Mouse (Mus musculus): Measurements from ENCODE around the gene Slc22a23.

Gene Slc22a23

DNA sequence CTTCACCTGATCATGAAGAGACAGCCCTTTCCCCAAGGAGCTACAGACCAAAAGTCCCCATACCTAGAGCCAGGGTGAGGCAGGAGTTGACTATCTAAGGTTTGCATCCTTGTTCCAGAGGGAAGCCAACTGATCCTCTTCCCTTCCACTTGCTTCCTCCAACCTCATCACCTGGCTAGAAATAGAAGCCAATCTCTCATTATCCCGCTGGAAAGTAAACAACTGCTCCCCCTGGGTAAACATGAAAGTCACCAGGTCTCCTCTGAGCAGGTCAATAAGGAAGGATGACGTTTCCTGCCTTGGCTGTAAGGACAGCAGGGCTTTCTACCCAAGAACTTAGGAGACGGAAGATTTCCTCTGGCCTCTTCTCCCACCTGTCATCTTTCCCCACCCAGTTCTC lies 98.2 kb downstream of the Slc22a23 start:
- no peak for TF ChIP-seq GATA4 (IDR thresholded peaks at IDR 0.05; ENCODE audit: insufficient replicate concordance, low read length)

DNA sequence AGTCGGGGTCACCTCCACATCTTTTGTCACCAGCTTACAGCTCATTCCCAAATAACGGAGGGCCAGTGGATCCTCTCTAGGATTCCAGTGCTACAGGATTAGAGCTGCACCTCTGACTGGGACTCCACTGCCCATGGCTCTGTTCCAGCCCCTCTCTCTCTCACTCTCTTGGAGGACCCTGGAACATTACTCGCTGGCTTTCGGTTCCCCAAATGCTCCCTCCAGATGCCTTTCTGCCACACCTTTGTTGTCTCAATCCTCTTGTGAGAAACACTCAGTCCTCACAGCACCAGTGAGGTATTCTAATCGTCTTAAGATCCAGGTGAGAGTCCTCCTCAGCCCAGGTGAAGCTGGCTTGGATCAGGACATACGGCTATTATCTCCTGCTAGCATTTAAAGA lies 99.8 kb downstream of the Slc22a23 start:
- TF ChIP-seq GATA4 (IDR thresholded peaks at IDR 0.05; ENCODE audit: insufficient replicate concordance, low read length): no peak

DNA sequence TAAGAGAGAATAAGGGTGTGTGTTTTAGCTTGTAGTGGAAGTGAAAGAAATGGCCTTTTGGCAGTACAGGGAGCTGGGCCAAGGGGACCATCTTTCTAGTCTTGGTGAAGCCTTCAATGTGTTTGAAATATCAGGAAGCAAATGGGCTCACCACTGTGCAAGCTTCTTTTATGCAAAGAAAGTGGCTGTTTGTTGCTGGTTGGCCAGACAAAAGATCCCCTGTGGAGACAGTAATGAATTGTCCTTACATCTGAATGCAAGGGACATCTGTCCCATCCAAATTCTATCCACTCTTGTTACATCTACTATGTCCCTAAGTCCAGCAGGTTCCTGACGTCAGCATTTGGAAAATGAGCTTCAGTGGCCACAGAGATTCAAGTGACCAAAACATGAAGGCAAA lies 100.8 kb downstream of the Slc22a23 start:
- TF ChIP-seq GATA4 (IDR thresholded peaks at IDR 0.05; ENCODE audit: insufficient replicate concordance, low read length): no peak

DNA sequence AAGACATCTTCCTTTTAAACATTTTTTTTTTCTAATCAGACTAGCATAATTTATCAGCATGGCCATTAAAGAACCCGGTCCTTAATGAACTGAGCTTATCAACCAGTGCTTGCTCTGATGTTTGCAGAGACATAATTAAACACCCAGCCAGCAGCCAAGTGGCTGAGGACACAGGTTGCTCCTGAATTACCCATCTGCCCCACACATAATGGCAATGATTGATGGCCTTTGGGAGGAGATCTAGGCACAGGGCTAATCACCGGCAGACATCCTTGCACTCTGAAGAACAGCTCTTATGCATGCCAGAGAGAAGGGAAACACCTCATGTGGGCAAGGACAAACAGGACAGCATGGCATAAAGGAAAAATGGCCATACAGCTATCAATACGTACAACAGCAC lies 102.8 kb downstream of the Slc22a23 start:
- no peak for TF ChIP-seq GATA4 (IDR thresholded peaks at IDR 0.05; ENCODE audit: insufficient replicate concordance, low read length)

DNA sequence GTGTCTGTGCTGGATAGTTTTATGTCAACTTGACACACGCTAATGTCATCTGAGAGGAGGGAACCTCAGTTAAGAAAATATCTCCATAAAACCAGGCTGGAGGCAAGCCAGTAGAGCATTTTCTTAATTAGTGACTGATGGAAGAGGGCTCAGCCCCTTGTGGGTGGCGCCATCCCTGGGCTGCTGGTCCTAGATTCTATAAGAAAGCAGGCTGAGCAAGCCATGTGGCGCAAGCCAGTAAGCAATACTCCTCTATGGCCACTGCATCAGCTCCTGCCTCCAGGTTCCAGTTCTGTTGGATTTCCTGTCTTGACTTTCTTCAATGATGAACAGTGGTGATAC lies 104.9 kb downstream of the Slc22a23 start:
- no peak for TF ChIP-seq GATA4 (IDR thresholded peaks at IDR 0.05; ENCODE audit: insufficient replicate concordance, low read length)

DNA sequence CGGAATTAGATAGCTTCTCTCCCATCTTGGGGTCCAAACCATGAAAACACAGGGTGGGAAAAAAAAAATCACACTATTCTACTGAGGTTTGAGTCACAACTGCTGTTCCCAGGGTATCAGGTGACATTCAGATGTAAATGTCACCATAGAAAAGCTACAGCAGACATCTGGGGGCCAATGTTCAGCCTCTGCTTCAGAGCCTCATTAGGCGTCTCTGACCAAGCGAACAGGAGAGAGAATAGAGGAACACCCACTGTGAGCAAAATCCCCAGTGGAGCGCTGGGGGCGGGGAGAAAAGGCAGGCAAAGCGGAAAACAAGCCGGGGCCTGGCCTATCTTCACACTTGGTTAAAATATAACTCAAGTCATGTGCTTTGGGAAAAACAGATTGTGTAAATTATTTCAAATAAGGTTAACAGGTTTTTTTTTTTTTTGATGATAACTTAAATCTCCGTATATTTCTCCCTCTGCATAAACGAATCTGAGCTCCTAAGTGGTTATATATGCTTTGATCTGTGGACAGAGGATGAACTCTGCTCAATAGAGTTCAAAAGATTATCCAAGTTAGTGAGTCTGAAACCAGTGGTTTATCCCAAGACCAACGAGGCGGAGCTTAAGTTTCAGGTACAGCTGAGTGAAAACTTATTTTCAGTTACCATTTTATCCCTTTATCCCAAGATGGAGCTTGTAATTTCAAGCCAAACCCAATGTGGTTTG lies 105.5 kb downstream of the Slc22a23 start:
- no peak for TF ChIP-seq GATA4 (IDR thresholded peaks at IDR 0.05; ENCODE audit: insufficient replicate concordance, low read length)

DNA sequence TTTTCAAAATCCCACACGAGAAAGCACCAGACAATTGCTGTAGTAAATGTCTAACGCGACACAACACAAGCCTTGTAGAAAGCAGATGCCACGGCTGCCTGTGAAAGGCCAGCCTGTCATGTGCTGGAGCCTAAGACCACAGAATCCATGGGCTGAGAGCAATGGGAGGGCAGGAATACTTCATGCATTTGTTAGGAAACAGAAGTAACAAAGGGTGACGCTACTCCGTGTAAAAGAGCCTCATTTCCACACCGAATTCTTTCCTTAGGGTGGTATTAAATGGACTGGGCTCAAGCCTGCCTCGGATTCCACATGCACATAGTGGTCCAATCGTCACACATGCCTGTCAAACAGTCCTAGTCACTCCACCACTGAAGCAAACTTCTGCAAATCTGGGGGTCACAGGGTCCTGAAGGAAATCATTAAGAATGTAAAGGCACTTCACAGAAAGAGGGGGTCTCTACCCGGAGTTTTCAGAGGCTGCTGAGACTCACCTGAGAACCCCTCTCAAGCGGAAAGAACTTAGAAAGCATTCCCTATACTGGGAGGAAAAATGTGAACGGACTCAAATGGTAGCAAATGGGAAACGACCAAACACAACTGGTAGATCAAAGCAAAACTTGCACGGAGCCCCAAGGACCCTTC lies 106.2 kb downstream of the Slc22a23 start:
- no peak for TF ChIP-seq GATA4 (IDR thresholded peaks at IDR 0.05; ENCODE audit: insufficient replicate concordance, low read length)

DNA sequence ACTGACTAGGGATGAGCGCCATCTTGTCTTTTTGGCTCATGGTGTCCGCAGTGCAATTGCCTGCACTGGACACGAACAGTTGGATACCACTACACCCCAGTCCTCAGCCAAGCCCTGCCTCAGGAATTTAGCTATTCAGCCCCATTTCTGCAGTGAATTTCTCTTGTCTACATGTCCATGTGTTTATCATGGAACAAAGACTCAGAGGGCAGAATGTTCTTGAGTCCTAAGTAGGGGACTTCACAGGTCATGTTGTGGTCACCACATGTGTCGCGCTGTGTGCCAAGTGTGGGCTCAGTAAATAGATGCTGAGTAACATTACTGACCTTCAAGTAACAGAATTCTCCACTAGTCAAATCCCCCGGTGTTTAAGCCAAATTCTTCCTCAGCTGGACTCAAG lies 109.9 kb downstream of the Slc22a23 start:
- no peak for TF ChIP-seq GATA4 (IDR thresholded peaks at IDR 0.05; ENCODE audit: insufficient replicate concordance, low read length)

DNA sequence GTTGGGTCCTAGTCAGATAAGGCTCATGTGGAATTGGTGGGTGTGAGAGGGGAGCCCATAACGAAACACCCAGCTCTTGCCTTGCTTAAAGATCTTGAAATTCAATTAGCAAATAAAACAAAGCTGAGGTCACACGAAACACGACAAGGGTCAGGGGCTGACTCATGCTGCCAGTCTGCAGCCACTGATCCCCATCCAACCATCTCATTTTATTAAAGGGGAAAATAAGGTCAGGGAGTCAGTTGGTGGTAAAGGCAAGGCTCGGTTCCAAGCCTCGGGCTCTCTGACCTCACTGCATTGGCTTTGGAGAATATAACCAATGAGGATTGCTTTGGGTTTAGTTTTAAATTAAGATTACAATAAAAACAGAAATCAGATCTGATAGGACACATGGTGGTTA lies 110.5 kb downstream of the Slc22a23 start:
- no peak for TF ChIP-seq GATA4 (IDR thresholded peaks at IDR 0.05; ENCODE audit: insufficient replicate concordance, low read length)

DNA sequence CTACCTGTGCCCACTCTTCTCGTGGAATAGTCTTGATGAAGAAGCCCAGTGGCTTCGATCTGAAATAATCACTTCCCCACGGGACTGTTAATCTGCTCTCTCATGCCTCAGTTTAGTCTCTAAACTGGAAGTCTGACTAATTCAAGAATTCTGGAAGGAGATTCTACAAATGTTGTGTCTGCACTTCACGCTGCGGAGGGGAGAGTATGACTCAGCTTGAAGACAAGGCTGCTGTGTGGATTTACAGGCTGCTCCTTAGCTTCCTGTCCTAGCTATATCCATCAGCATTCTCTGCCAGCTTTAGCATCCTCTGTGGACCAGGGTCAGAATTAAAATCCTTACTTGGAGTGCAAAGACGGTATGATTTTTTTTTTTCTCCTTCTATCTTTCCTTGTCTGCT lies 112.0 kb downstream of the Slc22a23 start:
- TF ChIP-seq GATA4 (IDR thresholded peaks at IDR 0.05; ENCODE audit: insufficient replicate concordance, low read length): no peak

DNA sequence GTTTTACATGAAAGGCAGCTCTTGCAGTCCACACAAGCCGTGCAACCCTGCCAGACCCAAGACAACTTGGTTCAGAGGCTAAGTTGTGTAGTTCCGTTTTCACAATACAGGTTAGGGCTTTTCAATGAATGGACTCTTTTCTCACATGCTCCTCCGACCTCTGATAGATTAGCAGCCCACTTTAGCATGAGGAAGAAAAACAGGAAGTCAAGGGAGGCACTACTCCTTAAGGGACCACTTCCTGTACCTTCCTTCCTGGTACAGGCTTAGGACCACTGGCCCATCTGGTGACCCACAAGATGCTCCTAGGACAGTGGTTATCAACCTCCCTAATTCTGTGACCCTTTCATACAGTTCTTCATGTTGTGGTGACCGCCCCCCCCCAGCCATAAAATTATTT lies 116.1 kb downstream of the Slc22a23 start:
- TF ChIP-seq GATA4 (IDR thresholded peaks at IDR 0.05; ENCODE audit: insufficient replicate concordance, low read length): no peak

DNA sequence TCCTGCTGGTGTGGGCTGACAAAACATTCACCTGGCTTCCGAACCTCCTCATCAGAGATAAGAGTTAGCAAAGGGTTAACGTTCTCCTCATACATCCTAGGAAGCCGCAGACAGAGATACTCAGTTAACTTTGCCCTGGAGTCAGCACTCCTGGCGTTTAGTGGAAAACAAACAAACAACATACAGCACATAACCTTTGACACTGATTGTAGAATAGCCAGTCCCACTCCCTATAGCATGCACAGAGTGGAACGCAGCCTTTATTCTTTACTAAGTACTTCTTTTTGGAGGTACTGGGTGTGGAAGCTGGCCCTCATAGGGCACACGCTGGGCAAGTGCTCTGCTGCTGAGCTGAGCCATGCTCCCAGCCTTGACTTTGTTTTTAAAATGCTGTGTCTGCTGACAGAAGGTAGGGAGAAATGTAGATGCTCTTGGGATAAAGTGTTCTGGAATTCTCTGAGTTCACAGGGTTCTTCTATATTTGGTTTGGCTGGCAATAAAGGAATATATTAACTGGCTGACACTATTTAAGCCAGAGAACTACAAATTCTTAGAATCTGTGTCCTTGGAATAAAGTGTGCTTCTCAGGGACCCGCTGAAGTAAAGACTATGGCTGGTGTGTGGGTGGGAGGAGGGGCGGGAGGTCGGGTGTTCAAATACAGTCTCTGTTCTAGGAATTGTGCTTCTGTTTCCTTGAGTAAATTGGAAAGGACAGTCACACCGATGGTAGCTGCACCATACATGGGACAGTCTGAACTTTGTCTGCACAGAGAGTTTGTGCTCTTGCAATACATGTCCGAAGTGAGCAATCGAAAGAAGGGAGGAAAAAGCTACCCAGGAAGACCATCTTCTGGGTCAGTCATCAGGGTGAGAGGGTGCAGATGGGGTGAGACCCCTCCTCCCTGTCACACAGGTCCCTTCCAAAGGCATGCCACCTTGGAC lies 117.0 kb downstream of the Slc22a23 start:
- TF ChIP-seq GATA4 (IDR thresholded peaks at IDR 0.05; ENCODE audit: insufficient replicate concordance, low read length): no peak

DNA sequence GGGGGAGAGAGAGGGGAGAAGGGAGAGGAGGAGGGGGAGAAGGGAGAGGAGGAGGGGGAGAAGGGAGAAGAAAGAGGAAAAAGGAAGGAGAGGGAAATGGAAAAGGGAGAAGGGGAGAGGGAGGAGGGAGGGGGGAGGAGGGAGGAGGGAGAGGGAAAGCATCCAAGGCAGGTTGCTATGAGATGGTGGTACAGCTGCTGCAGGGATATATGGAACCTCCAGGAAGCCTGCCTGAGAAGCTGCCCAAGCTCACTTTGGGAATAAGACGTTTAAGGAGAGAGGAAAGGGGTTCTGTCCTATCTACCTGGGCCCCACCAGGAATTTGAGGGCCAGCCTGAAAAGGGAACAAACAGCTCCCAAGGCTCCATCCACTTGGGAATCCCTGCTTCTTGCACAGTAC lies 118.0 kb downstream of the Slc22a23 start:
- TF ChIP-seq GATA4 (IDR thresholded peaks at IDR 0.05; ENCODE audit: insufficient replicate concordance, low read length): no peak

DNA sequence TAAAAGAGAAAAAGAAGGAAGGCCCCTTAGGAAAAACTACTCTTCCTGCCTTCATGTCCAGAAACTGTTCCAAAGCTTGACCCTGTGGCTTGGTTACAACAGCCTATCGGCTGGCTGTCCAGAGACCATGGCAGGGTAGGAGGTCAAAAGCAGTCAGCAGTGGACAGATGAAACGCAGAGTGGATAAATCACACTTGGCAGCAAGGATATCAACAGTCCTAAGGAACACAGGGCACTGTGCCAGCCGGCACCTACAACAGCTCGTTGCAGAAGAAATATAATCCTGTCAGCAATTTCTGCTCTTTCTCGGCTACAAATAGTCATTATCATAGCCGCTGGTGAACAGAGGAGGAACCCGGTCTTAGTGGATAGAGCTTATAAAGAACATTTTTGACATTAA lies 122.0 kb downstream of the Slc22a23 start:
- peak; percentile 23; the same call in 1 of the 2 replicates for TF ChIP-seq GATA4 (IDR thresholded peaks at IDR 0.05; ENCODE audit: insufficient replicate concordance, low read length)

DNA sequence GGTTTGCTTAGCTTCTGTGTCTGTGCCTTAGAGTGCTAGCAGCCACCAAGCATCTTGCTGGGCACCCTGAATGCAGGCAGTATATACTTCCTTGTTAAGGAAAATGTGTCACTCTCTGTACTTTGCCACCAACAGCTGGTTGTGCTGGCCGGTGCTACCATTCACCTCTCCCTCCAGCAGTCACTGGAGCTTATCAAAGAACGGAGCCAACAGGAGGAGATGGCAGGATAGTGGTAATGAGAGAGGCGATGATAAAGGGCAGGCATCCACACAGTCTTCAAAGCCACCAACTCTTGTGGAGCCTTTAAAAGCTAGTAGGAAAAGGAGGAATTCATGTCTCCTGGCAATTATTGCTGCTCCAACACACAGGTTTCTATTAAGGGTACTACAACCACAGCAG lies 125.3 kb downstream of the Slc22a23 start:
- no peak for TF ChIP-seq GATA4 (IDR thresholded peaks at IDR 0.05; ENCODE audit: insufficient replicate concordance, low read length)

DNA sequence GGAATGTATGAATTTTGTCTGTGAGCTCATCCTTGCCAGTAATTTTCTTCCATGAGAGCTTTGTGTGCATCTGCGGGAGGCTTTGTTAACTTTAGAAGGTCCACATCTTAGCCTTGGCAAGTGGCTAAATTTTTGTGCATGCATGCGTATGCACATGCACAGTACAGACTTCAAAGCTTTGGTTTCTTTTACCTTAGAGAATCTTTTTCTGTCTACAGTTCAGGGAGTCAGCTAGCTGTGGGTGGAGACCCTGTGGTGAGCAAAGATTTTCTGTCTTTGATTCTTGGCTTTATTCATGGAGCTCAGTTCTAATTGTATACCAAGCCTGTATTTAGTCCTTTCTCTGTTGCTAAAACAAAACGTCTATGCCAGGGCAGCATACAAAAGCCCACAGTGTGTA lies 126.2 kb downstream of the Slc22a23 start:
- TF ChIP-seq GATA4 (IDR thresholded peaks at IDR 0.05; ENCODE audit: insufficient replicate concordance, low read length): no peak

Data from liver, adult (tissue).